Mouse (Mus musculus) erythroblast, embryonic 14.5 days (primary cell): ENCODE results near the gene Cacna1s. TPM values are rescaled to one million over a fixed set of nuclear protein-coding genes. Genes with fewer than 3 reads are reported as not detected.

Experiments used
- H3K27me3 ChIP-seq: 2 replicates; pipeline ENCODE4 v1.6.1; 2012; ENCODE audit warnings: inconsistent platforms; ENCODE audit not compliant: control insufficient read depth
- H3K36me3 ChIP-seq: 2 replicates; pipeline ENCODE4 v1.6.1; 2012; ENCODE audit warnings: mild to moderate bottlenecking, inconsistent platforms; ENCODE audit not compliant: control insufficient read depth
- H3K4me1 ChIP-seq: 2 replicates; pipeline ENCODE4 v1.6.1; 2012; ENCODE audit warnings: inconsistent platforms; ENCODE audit not compliant: control insufficient read depth
- H3K4me3 ChIP-seq: replicated peaks from 2 replicates; pipeline ENCODE3; 2012; ENCODE audit warnings: moderate library complexity, mild to moderate bottlenecking, inconsistent platforms
- H3K9me3 ChIP-seq: 2 replicates; pipeline ENCODE4 v1.6.1; 2012; ENCODE audit warnings: low read length, inconsistent platforms, mixed read lengths; ENCODE audit not compliant: control insufficient read depth
- GATA1 ChIP-seq: IDR thresholded peaks from 2 replicates; pipeline ENCODE4 v1.6.1; 2012; ENCODE audit warnings: low read length, inconsistent platforms, mixed read lengths
- TAL1 ChIP-seq: IDR thresholded peaks from 3 replicates; pipeline ENCODE4 v1.6.1; 2012; ENCODE audit warnings: low read length, inconsistent platforms, mixed read lengths
- polyA plus RNA-seq: library from polyadenylated mRNA; stranded (reverse); fragments of >175 nt; gene quantifications from 2 replicates; pipeline ENCODE4 v1.2.3, GENCODE M21; 2012

The Cacna1s gene
- polyA plus RNA-seq, 1 experiment, result not detected

DNA sequence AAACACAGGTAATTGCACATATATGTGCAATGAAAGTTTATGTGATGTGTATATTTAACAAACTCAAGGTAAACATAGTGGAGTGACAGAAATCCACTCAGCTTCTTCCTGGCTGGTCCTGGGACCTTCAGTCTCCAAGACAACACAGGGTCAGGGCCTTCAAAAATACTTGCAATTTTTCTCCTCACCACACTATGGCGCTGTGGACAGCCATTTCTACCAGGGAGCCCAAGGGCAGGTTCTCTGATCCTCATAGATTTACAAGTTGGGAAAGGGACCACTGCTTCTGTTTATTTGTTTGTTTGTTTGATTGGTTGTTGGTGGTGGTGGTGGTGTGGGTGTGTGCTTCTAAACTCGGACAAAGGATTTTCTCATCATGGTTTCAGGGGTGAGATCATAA lies 5.1 kb upstream of the Cacna1s start:
- Histone ChIP-seq H3K9me3 (no peaks in the 10 kb centered on the region; the same call in 1 of the 2 replicates), H3K4me1 (peaks cover 9% of the 10 kb centered on the region), H3K27me3 (peaks cover 91% of the 10 kb centered on the region), H3K36me3 (no peaks in the 10 kb centered on the region), H3K4me3 (no peak overlapping the region)
- TF ChIP-seq TAL1 (no peak), GATA1 (no peak)

DNA sequence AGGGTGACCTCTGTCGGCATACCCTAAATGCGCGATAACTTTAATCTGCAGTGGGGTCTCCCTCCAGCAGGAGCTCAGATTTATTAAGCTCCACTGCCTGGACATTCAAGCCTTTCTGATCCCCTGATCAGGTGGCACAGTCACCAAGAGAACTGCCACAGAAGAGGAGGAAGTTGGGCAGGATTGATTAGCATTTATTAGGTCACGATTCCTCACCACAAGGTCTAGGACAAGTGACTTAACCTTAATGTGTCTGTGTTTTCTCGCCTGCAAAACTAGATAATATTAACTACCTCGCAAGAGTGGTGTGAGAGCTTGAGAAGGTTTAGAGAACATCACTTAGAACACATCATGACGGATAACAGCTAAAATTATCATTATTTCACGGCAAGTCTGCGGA lies 4.7 kb upstream of the Cacna1s start:
- Histone ChIP-seq H3K36me3 (no peaks in the 10 kb centered on the region), H3K4me1 (peaks cover 9% of the 10 kb centered on the region), H3K4me3 (no peak overlapping the region), H3K9me3 (no peaks in the 10 kb centered on the region; the same call in 1 of the 2 replicates), H3K27me3 (peaks cover 91% of the 10 kb centered on the region)
- TF ChIP-seq TAL1 (no peak), GATA1 (no peak)

DNA sequence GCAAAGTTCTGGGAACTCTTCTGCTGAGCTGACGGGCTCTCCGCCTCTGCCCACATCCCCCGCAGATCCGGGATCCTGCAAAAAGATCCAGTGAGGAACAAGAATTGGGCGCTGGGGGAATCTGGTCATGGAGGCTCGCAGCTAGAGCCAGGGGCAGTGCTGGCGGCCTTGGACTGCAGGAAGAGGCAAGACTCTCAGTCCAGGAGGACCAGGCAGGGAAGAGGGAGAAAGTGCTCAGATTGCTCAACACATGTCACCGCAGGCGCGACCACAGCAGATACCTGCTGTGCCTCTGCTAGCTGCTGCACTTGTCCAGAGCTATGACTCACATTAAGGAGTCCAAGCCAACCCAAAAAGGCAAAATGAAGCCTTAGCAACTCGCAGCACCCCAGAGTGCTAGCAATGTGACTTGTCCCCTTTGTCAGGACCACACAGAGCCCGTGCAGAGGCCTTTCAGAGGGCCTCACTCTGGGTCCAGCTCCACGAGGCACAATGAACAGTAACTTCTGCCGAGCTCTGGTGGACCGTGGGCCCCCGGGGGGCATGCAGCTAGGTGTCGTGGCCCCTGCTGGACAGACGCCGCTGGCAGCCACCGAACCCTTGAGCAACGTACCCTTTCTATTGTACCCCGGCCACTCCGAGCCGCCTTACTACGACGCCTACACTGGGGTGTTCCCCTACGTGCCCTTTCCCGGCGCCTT lies 2.1 kb upstream of the Cacna1s start, which contains the start of gene Ascl5:
Ascl5 (plus strand) TSS at position 493 of the 701 bp plus-strand sequence.
- Histone ChIP-seq H3K36me3 (no peaks in the 10 kb centered on the region), H3K9me3 (no peaks in the 10 kb centered on the region; the same call in 1 of the 2 replicates), H3K4me1 (peaks cover 7% of the 10 kb centered on the region), H3K4me3 (no peak within 1 kb of the TSS), H3K27me3 (peaks cover 81% of the 10 kb centered on the region)
- TF ChIP-seq GATA1 (no peak), TAL1 (no peak)

DNA sequence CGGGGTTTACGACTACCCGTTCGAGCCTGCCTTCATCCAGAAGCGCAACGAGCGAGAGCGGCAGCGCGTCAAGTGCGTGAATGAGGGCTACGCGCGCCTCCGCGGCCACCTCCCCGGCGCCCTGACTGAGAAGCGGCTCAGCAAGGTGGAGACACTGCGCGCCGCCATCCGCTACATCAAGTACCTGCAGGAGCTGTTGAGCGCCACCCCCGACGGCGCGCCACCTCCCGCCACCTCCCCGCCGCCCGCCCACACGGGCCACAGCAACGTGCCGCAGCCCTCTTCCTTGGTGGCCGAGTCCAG lies 1.6 kb upstream of the Cacna1s start:
- no peak for TF ChIP-seq GATA1
- TF ChIP-seq TAL1, result no peak
- H3K9me3 ChIP-seq, result no peaks in the 10 kb centered on the region; the same call in 1 of the 2 replicates
- H3K4me3 ChIP-seq, result no peak overlapping the region
- H3K4me1 ChIP-seq, result peaks cover 7% of the 10 kb centered on the region
- H3K27me3 ChIP-seq, result peaks cover 81% of the 10 kb centered on the region
- H3K36me3 ChIP-seq, result no peaks in the 10 kb centered on the region

DNA sequence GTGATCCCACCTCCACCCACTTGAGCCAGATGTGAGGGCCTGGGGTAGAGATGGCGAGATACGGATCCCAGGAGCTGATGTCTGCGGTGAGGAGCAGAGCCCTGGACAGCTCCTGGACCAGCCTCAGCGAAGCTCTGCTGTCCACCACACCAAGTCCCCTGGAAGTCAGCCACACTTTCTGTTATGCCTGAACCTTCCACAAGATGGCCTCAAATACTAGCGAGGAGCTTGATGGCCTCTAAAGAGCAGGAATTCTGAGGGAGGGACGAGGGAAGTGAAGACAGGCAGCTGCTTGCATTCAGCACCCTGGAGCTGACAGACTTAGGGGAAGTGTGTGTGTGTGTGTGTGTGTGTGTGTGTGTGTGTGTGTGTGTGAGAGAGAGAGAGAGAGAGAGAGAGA lies 1.1 kb upstream of the Cacna1s start:
- Histone ChIP-seq H3K36me3 (no peaks in the 10 kb centered on the region), H3K27me3 (peaks cover 80% of the 10 kb centered on the region), H3K4me1 (peaks cover 7% of the 10 kb centered on the region), H3K9me3 (no peaks in the 10 kb centered on the region; the same call in 1 of the 2 replicates), H3K4me3 (no peak overlapping the region)
- TF ChIP-seq TAL1 (no peak), GATA1 (no peak)

DNA sequence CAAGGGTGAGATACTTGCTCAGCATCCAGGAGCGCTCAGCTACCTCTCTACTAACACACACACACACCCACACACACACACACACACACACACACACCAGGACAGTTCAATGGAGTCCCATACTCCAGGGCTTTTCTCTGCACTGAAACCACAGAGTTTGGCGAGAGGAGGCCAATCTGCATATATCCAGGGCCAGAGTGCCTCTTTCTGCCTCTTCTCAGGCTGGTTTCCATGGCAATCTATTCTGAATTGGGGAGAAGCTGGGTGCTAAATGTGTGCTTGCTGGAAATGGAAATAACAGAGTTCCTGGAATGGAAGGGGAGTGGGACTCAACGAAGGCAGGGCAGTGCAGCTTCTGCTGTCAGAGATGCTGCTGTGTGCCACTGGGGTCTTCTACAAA lies 3.2 kb downstream of the Cacna1s start:
- peaks cover 5% of the 10 kb centered on the region for H3K4me1 ChIP-seq
- H3K27me3 ChIP-seq, result peaks cover 39% of the 10 kb centered on the region
- H3K4me3 ChIP-seq, result no peak overlapping the region
- H3K9me3 ChIP-seq, result no peaks in the 10 kb centered on the region; the same call in 1 of the 2 replicates
- H3K36me3 ChIP-seq, result no peaks in the 10 kb centered on the region
- TF ChIP-seq GATA1 (no peak), TAL1 (no peak)

DNA sequence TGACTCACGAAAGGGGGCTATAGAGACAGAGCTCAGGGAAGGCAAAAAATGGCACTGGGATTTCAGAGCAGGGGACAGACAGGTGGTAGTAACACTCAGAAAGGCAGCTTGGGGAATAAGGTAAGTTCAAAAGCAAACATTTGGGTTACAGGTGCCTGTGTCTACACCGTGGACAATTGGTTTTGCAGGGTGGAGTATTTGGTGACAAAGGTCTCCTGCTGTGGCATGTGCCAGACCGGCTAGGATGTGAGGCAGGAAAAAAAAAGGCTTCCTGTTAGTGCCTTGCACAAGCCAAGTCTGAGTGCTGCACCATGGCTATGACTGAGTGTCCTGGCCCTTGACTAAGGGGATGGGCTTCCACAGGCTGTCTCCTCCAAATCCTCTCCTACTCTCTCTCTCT lies 6.0 kb downstream of the Cacna1s start:
- peaks cover 13% of the 10 kb centered on the region for H3K27me3 ChIP-seq
- H3K4me3 ChIP-seq, result no peak overlapping the region
- TF ChIP-seq GATA1, result no peak
- no peak for TF ChIP-seq TAL1
- H3K9me3 ChIP-seq, result no peaks in the 10 kb centered on the region; the same call in 1 of the 2 replicates
- no peaks in the 10 kb centered on the region for H3K4me1 ChIP-seq
- H3K36me3 ChIP-seq, result no peaks in the 10 kb centered on the region

DNA sequence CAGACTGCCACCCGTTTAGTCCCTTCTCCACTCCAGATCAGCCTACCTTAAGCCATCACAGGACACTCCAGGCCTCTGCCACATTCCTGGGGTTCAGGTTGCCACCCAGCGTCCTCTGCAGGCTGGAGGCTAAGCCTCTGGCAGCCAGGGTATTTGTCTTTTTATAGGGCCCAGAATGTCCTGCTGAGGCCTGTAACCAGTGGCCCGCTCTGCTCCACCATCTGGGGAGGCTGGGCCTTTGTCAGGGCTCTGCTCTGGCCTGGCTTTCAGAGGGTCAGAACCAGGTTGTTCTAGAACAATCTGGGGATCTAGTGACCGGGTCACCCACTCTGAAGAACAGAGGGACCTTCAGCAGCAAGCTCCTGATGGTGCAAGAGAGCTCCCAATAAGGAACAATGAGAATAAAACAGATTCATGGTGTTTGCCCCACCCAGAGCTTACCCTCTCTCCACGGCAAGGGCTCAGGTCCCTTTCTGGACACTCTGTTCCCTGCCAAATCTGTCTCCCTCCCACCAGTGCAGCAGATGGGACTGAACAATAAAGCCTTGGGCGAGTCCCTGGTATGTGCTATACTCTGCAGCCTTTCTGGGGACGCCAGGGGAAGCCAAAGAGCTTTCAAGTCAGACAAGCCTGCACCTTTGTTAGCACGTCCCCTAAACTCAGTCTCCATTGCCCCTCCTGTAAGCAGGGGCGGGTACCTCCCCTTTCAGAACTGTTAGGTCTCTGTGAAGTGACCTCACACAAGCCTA lies 8.7 kb downstream of the Cacna1s start:
- Histone ChIP-seq H3K9me3 (no peaks in the 10 kb centered on the region; the same call in 1 of the 2 replicates), H3K4me1 (no peaks in the 10 kb centered on the region), H3K27me3 (no peaks in the 10 kb centered on the region; the same call in 1 of the 2 replicates), H3K36me3 (no peaks in the 10 kb centered on the region), H3K4me3 (no peak overlapping the region)
- no peak for TF ChIP-seq TAL1
- TF ChIP-seq GATA1, result no peak

DNA sequence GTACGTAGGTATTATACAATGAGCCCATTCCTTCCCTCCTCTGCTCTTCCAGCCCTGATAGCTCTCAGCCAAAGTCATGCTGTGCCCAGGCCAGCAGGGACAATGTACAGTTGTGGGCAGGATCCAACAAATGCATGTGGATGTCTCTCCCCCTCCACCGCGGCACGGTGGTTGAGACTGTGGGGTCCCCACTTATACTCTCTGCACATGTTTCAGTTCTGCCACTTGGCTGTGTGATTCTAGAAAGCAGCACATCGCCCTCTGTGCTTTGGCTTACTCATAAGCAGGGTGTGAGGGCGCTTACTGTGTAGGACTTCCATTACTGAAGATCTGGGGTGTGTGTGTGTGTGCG lies 9.2 kb downstream of the Cacna1s start:
- no peak for TF ChIP-seq TAL1
- TF ChIP-seq GATA1, result no peak
- no peaks in the 10 kb centered on the region for H3K36me3 ChIP-seq
- H3K27me3 ChIP-seq, result no peaks in the 10 kb centered on the region; the same call in 1 of the 2 replicates
- H3K4me3 ChIP-seq, result no peak overlapping the region
- H3K9me3 ChIP-seq, result no peaks in the 10 kb centered on the region; the same call in 1 of the 2 replicates
- no peaks in the 10 kb centered on the region for H3K4me1 ChIP-seq
